Mouse (Mus musculus) 3134 (cell line): Measurements from ENCODE around the gene 4930503B20Rik.
A peak's percentile ranks its signal among the peaks of the same experiment; 100 is the strongest.

Experiments
- DNase-seq: peaks from one replicate; pipeline ENCODE4 v3.0.0-alpha.2; 2011; ENCODE audit warnings: low spot score; ENCODE audit not compliant: insufficient read length; ENCODE audit errors: extremely low read depth

Gene 4930503B20Rik

DNA sequence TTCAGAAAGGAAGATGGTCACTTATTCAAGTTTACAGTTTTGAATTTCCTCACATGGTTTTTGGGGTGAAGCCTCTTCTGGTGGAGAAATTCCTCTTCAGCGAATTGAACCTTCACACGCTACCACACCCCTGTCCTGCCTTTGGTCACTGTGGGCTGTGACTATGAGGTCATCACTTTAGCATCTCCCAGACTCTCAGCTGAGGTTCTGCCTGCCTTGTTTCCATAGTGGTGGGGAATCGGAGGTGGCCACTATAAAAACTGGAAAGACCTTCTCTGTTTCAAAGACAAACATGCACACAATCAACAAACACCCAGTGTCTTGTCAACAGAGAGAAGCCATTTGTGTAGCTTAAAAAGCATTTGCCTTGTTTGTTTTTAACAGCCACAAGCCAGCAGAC is at the start of gene 4930503B20Rik:
TSS of gene 4930503B20Rik (minus strand) at position 101 of the 400 bp plus-strand sequence.
- no peak for DNase-seq

GRCm38 (mm10) chr3:146700051-146700450 is 48.9 kb upstream of the 4930503B20Rik start:
- DNase-seq = no peak

DNA sequence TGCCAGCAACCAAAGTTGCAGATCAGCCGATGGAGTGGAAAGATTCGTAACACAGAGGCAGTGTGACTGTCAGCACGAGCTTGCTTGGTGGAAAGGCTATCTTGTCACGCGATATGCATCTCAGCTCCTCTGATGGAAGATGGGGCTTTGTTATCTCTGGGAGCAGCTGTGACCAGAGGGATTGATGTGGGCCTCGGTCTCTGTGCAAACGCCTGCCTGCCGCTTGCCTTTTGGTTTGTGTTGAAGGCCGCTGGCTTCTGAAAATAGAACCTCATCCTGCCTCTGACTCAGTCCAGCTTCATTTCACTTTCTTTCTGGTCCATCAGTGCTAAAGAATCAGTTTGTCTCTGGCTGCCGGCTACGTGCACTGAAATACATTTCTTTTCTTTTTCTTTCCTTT is 47.9 kb upstream of the 4930503B20Rik start:
- no peak for DNase-seq

DNA sequence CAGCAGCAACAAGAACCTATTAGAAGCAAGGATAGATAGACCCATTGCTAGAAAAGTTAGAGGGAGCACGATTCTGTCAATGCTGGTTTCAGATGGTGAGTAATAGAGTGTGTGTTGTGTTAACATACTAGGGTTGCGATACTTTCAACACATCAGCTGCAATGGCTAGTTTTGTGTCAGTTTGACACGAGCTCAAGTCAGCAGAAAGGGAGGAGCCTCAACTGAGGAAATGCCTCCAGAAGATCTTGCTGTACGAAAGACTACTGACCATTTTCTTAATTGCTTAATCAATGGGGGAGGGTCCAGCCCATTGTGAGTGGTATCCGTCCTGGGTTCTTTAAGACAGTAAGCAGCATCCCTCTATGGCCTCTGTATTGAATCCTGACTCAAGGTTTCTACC is 41.4 kb upstream of the 4930503B20Rik start:
- DNase-seq = no peak

GRCm38 (mm10) chr3:146687121-146687725 is 36.1 kb upstream of the 4930503B20Rik start:
- DNase-seq = no peak

DNA sequence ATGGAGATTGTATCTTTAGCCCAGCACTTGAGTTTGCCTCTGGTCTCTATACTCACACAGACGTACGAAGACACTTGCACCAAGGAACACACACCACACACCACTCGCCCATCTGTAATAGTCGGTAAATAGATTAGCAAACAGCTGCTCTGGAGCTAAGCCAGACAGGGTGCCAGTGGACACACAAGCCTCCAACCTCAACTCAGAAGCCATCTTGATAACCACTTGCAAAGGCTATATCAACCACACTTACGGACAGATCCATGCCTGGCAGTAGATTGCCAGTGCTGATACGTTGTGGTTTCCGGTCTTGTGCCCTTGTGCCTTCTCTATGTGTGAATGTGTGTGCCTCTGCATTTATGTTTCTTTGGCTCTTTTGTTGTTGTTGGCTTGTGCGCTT is 35.3 kb upstream of the 4930503B20Rik start:
- no peak for DNase-seq

DNA sequence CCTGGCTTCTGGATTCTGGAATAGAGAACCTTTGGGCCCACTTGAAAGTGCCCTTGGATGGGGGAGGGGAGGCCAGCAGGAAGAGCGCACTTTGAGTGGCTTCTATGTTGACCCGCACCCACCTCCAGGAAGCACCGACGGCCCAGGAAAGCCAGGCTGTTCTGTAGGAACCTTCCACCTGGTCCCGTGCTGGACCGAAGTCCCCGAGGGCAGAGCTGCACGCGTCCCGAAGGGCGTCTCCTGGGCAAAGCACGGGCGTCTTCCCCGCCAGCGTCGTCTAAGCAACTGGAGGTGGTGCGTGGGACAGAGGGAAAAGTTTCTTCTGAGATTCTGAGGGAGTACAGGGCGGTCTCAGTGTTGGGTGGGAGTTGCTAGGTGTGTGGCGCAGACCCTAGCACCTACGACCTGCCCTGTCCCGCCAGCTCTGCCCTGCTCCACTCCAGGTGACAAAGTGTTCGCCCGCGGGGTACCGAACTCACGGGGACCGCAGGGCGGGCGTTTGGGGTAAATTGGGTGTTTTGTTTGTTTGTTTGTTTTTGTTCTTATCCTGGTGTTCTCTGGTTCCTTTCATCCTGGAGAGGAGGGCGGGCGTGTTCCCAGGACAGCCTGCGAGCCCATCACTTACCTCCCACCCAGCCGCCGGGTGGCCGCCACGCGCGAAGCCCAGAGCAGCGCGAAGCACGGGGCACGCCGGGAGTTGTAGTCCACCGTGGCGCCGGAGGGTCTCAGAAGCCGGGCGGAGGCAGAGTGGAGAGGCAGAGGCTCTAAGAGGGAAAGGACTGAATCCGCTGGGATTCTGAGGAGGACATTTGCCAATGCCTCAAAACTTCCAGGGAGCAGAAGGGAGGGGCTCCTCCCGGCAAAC is 33.9 kb upstream of the 4930503B20Rik start, which contains the start of gene Samd13:
TSS of gene Samd13 (minus strand) at position 782 of the 865 bp plus-strand sequence.
- DNase-seq = no peak

DNA sequence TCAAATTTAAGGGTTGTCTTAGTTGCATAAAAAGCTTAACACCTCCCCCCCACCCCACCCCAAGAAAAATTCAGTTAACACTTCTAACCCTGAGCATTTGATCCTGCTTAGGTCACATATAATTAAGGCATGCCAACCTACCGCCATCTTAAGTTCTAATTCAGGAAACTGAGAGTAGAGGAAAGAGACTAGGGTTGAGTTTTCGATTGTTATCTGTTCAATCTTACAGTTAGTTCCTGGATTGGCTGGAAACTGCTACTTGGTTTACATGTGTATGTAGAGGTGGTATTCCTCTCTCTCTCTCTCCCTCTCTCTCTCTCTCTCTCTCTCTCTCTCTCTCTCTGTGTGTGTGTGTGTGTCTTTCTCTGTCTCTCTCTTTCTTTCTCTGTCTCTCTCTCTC is 32.0 kb upstream of the 4930503B20Rik start:
- DNase-seq = no peak

DNA sequence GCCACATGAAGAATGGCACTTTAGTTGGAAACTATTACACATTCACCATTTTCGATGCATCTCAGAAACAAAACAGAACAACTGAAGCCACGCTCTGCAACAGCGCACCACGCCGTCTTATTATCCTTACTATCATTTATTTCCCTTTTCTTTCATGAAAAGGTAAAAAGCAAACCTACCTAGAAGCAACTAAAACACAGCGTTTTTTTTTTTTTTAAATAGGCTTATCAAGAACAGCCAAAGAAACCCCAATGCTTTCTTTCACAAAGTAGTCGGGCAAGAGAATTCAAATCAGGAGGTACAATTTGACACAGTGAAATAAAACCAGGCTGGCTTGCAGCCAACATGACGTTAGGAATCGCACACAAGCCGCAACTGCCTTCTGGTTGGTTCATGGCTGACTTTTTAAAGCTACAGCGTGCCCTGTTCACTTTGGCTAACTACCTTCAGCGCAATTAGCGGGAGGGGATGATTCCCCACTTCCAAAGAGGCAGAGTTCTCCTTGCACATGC is 31.1 kb upstream of the 4930503B20Rik start:
- no peak for DNase-seq

GRCm38 (mm10) chr3:146681696-146682095 is 30.6 kb upstream of the 4930503B20Rik start:
- no peak for DNase-seq

- DNase-seq = no peak
Measured at GRCm38 (mm10) chr3:146680625-146681024, 29.5 kb upstream of the 4930503B20Rik start.

DNA sequence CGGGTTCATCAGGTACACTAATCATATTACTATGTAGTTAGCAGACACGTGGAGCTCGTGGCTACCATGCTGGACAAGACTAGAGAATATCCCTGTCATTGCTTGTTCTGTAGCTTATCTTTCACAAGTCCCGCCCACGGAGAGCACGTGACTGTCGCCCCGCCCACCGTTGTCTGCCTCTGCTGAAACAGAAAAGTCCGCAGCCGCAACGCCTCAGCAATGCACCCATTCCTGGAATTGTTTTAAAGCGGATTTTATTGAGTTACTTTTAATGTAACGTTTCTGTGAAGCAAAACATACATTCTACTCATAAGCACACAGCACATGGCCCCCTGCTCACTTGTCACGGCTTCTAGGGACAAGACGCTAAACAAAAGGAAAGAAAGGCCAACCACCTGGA is 28.5 kb upstream of the 4930503B20Rik start:
- DNase-seq = no peak

DNA sequence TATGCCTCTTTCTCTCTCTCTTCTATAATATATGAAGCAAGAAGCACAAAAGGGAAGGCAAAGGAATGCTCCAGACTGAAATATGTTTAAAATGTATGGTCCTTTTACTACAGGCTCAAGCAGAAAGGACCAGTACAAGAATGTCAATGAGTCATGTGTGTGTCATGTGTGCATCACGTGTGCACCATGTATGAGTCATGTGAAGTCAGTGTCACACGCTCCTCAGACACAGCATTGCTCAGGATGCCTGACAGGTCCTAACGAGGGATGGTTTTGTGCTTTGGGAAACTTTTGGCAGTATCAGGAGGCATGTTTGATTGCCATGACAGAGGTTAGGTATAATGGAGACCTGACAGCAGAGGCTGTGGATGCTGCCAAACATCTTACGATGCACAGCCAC is 25.1 kb upstream of the 4930503B20Rik start:
- peak; percentile 20 for DNase-seq

DNA sequence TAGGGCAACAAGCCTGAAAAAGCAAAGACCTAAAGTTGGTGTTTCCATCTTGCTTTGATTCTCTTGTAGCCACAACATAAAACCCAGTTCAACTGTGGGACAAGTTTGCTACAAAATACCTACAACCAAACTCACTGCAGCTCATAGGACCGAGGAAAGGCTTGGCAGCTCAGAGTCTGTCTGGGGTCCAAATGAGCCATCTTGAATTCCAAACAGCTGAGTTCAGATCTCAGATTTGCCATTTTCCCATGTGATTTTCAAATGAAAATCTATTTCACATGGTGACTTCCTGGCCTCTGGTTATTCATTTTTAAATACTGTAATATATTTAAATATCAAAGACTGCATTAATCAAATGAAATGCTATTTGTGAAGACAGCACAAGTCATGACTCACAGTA is 24.0 kb upstream of the 4930503B20Rik start:
- DNase-seq = no peak

DNA sequence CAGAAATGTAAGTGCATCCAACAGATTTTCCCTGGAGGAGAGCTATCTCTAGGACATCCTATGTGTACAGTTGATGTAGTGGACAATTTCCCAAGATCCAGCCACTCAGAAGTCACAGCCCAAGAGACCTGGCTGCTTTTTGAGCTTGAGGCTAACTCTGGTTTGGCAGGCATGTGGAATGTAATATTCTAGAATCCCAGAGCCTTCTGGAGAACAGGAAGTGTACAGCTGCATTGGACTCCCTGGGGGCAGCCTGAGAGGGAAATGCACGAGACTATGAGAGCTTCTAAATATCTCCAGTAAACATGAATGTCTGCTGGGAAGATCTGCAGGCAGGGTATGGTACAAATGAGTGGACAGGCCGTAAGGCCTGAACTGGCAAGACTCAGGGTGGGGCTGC is 20.0 kb upstream of the 4930503B20Rik start:
- no peak for DNase-seq

DNA sequence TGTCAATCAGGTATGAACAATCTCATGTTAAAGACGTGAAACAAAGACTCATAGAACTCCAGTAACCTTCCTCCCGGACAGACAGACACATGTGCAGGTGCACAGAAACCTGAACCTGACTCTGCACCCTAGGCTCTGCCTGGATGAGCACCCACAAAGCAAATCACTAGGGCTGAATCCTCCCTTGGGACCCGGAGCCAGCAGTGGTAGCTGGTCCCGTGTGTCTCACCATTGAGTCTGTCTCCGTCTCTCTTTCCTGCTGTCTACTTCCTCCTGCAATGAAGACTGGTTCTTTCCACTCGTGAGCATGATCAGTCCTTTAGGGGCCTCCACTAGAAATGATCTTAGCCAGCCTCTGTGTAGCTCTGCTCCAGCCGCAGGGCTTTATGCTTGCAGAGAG is 10.8 kb upstream of the 4930503B20Rik start:
- DNase-seq = no peak

DNA sequence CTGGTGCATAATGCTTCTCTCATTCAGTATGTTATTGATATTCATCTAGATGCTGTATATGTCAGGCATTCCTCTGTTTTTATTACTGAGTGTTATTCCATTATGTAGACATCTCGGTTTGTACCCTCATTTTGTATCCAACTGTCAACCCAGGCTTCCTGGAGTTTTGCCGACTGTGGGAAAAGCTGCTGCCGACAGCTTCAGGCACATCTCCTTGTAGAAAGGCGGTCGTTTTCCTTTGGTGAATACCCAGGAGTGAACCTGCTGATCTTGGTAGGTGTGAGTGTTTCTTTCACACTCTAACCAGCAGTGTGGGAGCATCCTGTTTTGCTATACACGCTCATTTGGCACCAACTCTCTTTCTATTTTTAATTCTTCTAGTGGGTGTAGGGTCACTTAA is 9.9 kb upstream of the 4930503B20Rik start:
- no peak for DNase-seq

DNA sequence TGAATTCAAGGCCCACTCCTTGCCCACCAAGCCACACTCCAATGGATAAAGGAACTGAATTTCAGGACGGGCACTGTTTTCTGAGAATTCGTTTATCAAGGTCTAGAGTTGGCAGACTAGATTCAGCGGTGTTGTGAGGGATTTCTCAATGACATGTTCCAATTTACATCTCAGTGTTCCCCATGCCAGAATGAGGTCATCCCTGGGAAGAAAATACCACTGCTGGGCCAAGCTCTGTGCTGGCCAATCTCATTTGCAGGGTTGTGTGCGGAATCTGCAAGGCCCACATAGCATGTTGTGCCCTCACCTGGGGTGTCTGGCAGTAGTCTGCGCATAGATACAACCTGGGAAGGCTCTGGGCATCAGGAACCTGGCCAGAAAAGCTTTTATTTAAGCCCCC is 8.2 kb upstream of the 4930503B20Rik start:
- DNase-seq = no peak

DNA sequence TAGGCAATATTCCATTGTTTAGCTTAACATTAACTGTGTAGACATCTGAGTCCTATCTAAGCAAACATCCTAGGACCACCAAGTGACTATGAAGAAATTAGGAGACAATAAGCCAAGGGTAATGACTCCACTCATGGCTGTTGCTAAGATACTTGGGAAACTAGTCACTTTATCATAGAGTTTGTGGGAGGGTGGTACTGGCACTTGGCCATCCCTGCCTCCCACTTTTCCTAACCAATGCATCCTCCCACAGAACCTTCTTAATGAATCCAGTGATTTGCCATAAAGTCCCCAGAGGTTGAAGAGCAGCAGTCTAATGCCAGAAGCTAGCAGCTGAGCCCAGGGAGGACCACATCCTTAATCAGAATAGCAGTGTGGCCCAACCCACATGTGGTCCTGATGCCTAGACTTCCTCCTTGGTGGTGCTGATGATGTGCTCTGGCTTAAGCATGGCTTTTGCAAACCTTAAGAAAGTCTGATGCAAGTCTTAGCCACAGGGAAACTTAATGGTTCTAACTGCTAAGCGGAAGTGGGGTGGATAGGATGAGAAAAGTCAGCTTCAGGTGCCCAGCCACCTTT is 7.0 kb upstream of the 4930503B20Rik start:
- no peak for DNase-seq

DNA sequence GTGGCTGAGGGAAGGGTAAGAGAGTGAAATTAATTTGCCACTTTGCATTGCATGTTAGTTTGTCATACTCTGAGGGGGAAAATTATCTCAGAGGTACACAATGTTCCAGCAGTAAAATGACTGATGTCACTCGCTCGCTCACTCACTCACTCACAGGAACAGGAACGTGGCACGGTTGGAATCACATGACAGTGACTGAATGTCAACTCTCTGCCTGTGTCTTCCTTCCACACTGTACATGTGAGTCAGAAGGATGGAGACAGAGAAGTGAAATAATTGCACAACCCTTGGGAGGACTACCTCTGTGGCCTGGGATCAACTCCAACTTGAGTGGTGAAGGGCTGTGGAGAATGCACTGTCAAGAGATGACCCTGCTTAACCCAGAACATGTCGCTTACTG is 6.3 kb upstream of the 4930503B20Rik start:
- peak; percentile 14 for DNase-seq

GRCm38 (mm10) chr3:146655111-146655577 is 4.0 kb upstream of the 4930503B20Rik start:
- peak; percentile 21 for DNase-seq
